Mouse (Mus musculus) v-Abl transformed pro-B cells (cell line): ENCODE measurements around the gene Med28.

Experiments
- in situ Hi-C, 2 experiments: fragments of 400-800 bp; cut with MboI; formaldehyde crosslinking; loops; one replicate each; pipeline ENCODE4 v1.15.1; 2025; ENCODE audit not compliant: unreplicated experiment in 2 of 2

Med28 gene

GRCm38 (mm10) chr5:45519960-45520808 is at the start of gene Med28:
Gene Med28, plus strand, starts transcription at chr5:45520229.
- in situ Hi-C loops, result no loop called here

- in situ Hi-C loops, result loop anchor here (5.0 to 10.0 kb wide), 6 partner anchors 62 to 874 kb away; partner anchors contain the start of gene Ncapg (in 2 of the 2)
Observed at GRCm38 (mm10) chr5:45472880-45473450, 47.1 kb upstream of the Med28 start.

GRCm38 (mm10) chr5:45473521-45473920 is 46.5 kb upstream of the Med28 start:
- in situ Hi-C loops, result loop anchor here (5.0 to 10.0 kb wide), 6 partner anchors 61 to 874 kb away; partner anchors contain the start of gene Ncapg (in 2 of the 2)

- in situ Hi-C loops, result loop anchor here (5.0 to 10.0 kb wide), 6 partner anchors 61 to 873 kb away; partner anchors contain the start of gene Ncapg (in 2 of the 2)
Observed at GRCm38 (mm10) chr5:45474215-45474614, 45.8 kb upstream of the Med28 start.

GRCm38 (mm10) chr5:45474758-45475157 is 45.3 kb upstream of the Med28 start:
- in situ Hi-C loops, result loop anchor here (5.0 to 25.0 kb wide), 7 partner anchors 60 to 873 kb away; partner anchors contain the start of genes Lcorl (in 2 of the 2) and Ncapg (in 2 of the 2)

- in situ Hi-C loops, result loop anchor here (10.0 to 25.0 kb wide), 4 partner anchors 59 to 387 kb away; partner anchors contain the start of genes Lcorl (in 2 of the 2) and Ncapg (in 1 of the 2)
Observed at GRCm38 (mm10) chr5:45475771-45476170, 44.3 kb upstream of the Med28 start.

GRCm38 (mm10) chr5:45476288-45476687 is 43.7 kb upstream of the Med28 start:
- in situ Hi-C loops, result loop anchor here (10.0 to 25.0 kb wide), 4 partner anchors 59 to 386 kb away; partner anchors contain the start of genes Lcorl (in 2 of the 2) and Ncapg (in 1 of the 2)

- in situ Hi-C loops, result loop anchor here (10.0 to 25.0 kb wide), 4 partner anchors 57 to 385 kb away; partner anchors contain the start of genes Lcorl (in 2 of the 2) and Ncapg (in 1 of the 2)
Observed at GRCm38 (mm10) chr5:45477601-45478000, 42.4 kb upstream of the Med28 start.

- in situ Hi-C loops, result loop anchor here (25.0 kb wide), 1 partner anchor 382 kb away; the partner anchor contains the start of gene Lcorl (in 2 of the 2)
Observed at GRCm38 (mm10) chr5:45480066-45480465, 40.0 kb upstream of the Med28 start.

- in situ Hi-C loops, result loop anchor here (25.0 kb wide), 1 partner anchor 381 kb away; the partner anchor contains the start of gene Lcorl (in 2 of the 2)
Observed at GRCm38 (mm10) chr5:45481125-45481524, 38.9 kb upstream of the Med28 start.

- in situ Hi-C loops, result loop anchor here (25.0 kb wide), 1 partner anchor 380 kb away; the partner anchor contains the start of gene Lcorl (in 2 of the 2)
Observed at GRCm38 (mm10) chr5:45482607-45483006, 37.4 kb upstream of the Med28 start.

GRCm38 (mm10) chr5:45483654-45484053 is 36.4 kb upstream of the Med28 start:
- in situ Hi-C loops, result loop anchor here (25.0 kb wide), 1 partner anchor 379 kb away; the partner anchor contains the start of gene Lcorl (in 2 of the 2)

- in situ Hi-C loops, result loop anchor here (5.0 to 25.0 kb wide), 2 partner anchors 39 to 371 kb away; partner anchors contain the start of genes Lcorl (in 2 of the 2), Clrn2 (in 1 of the 2) and Qdpr (in 1 of the 2)
Observed at GRCm38 (mm10) chr5:45491776-45492175, 28.3 kb upstream of the Med28 start.

GRCm38 (mm10) chr5:45493191-45494092 is 26.6 kb upstream of the Med28 start, which contains the start of gene Lap3:
Gene Lap3, plus strand, starts transcription at chr5:45493374.
- in situ Hi-C loops, result loop anchor here (5.0 to 25.0 kb wide), 2 partner anchors 41 to 369 kb away; partner anchors contain the start of genes Lcorl (in 2 of the 2), Clrn2 (in 1 of the 2) and Qdpr (in 1 of the 2)

- in situ Hi-C loops, result loop anchor here (5.0 to 25.0 kb wide), 2 partner anchors 42 to 368 kb away; partner anchors contain the start of genes Lcorl (in 2 of the 2), Clrn2 (in 1 of the 2) and Qdpr (in 1 of the 2)
Observed at GRCm38 (mm10) chr5:45494093-45494755, 25.8 kb upstream of the Med28 start.

GRCm38 (mm10) chr5:45495429-45495975 is 24.5 kb upstream of the Med28 start:
- in situ Hi-C loops, result loop anchor here (25.0 kb wide), 1 partner anchor 367 kb away; the partner anchor contains the start of gene Lcorl (in 2 of the 2)

GRCm38 (mm10) chr5:45496042-45496441 is 24.0 kb upstream of the Med28 start:
- in situ Hi-C loops, result loop anchor here (25.0 kb wide), 1 partner anchor 366 kb away; the partner anchor contains the start of gene Lcorl (in 2 of the 2)

GRCm38 (mm10) chr5:45496479-45496878 is 23.6 kb upstream of the Med28 start:
- in situ Hi-C loops, result loop anchor here (25.0 kb wide), 1 partner anchor 366 kb away; the partner anchor contains the start of gene Lcorl (in 2 of the 2)
